Mouse (Mus musculus) gastrocnemius, postnatal 4 days (tissue): ENCODE measurements around the gene Tex14. TPM values are rescaled to one million over a fixed set of nuclear protein-coding genes. Genes with fewer than 3 reads are reported as not detected.

Source experiments
- DNase-seq, 2 experiments: peaks; one replicate each; pipeline ENCODE4 v3.0.0; 2021 to 2022; ENCODE audit warnings: low spot score in 2 of 2, mixed read lengths in 2 of 2
- total RNA-seq, 2 experiments: library from RNA; stranded (reverse); gene quantifications; 2 replicates each; pipeline ENCODE4 v1.2.3; 2021

Gene Tex14
- total RNA-seq, 2 experiments from 2014 or later, result 1.0 to 1.3 TPM

DNA sequence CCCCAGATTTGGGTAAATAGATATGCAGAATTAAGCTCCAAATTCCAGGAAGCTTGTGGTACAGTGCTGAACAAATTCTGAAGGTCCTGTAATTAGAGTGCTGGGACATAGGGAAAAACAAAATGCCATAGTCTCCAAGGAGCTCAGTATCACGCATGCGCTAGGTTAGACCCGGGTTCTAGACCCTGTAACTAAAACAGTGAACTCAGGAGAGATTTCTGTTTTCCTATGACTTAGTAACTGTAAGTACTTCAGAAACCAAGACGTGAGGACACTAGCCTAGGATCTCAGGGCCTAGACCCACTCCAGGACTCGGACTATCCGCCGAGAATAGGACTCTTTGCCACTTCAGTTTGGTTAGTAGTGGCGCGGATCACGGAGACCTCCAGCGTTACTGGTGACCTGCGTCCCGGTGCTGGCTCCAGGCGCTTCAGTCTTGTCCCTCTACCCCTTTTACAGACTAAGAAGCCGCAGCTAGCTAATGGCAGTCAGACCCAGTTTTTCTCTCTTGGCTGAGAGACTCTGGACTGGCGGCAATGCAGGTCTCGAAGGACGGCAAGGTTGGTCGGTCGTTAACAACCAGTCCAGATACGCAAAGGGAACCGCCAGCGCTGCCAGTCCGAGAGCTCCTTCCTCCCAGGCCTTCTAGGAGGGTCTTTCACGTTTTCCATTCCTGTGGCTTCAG is 186.1 kb downstream of the Tex14 start:
- DNase-seq, result peak in 1 of 2 experiments; percentile 41

- peak; percentile 95 to 99 for DNase-seq
Measured at GRCm38 (mm10) chr11:87591526-87592353, 186.9 kb downstream of the Tex14 start, which contains the start of gene Mtmr4. Gene Mtmr4, plus strand, starts transcription at chr11:87592162.

GRCm38 (mm10) chr11:87592354-87592695 is 187.5 kb downstream of the Tex14 start:
- no peak for DNase-seq

- DNase-seq, result no peak
Measured at GRCm38 (mm10) chr11:87592713-87593598, 188.1 kb downstream of the Tex14 start.

DNA sequence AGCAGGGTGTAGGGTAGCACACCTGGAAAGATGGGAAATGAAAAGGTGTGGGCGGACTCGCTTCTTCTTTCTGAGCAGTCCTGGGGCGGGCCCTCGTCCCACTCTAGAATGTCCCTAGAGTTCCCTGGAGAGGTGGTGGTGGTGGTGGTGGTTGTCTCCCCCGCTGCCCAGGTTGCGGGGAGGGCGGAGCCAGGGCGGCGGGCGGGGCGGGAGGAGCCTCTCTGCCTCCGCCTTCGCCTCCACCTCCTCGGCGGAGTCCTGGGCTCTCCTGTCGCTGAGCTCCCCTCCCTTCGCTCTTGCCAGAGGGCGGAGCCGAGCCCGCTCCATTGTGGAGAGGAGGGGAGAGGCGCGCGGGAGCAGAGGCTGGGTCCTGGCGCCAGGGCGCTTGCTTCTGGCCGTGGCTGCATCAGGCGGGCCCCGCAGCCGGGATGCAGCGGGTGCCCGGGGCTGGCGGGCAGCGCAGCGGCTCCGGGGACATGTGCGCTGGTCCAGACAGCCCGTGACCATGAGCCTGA is 190.5 kb downstream of the Tex14 start:
- DNase-seq, result peak; percentile 60 to 82

GRCm38 (mm10) chr11:87595976-87596375 is 191.1 kb downstream of the Tex14 start:
- no peak for DNase-seq

- no peak for DNase-seq
Measured at GRCm38 (mm10) chr11:87596492-87596891, 191.6 kb downstream of the Tex14 start.

DNA sequence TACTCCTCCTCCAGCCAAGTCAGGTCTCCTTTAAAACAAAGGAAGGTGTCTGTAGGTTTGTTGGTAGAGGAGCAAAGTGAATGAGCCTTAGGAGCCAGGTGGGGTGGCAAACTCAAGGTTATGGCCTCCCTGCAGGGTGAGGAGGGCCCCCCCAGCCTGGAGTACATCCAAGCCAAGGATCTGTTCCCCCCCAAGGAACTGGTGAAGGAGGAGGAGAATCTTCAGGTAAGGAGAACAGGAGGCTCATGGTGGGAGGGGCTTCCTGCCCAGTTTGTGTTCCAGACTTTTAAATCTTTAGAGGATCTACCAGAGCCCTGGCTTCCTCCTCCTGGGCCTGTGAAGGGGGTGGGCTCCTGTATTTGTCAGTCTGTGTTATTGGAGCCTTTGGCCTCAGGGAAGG is 192.2 kb downstream of the Tex14 start:
- DNase-seq, result no peak

DNA sequence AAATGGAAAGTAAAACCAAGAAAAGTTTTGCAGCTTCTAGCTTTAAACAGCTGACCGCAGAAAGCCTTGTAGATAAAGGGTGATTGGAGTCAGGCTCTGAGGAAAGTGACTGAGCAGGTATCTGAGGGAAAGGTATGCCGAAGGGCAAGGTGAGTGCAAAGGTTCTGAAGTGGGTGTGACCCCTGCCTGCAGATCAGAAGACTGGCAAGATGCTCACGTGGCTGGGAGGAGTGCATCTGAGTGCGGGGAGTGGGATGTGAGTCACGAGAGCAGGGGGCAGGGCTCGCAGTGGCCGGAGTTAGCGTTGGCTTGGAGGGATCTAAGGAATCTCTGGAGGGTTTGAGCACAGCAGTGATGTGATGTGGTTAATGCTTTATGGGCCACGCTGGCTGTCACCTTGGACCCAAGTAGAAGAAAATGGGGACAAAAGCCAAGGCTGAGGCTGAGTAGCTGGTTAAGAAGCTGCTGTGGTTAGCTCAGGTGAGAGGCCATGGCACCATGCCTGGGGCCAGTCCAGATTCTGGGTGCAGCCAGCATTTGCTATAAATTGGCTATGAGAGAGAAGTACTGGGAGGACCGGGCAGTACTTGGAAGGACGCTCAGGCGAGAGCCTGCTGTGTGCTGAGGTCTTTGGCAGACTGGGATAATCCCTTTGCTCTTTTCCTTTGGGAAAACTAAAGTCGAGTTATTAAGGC is 194.7 kb downstream of the Tex14 start:
- no peak for DNase-seq

DNA sequence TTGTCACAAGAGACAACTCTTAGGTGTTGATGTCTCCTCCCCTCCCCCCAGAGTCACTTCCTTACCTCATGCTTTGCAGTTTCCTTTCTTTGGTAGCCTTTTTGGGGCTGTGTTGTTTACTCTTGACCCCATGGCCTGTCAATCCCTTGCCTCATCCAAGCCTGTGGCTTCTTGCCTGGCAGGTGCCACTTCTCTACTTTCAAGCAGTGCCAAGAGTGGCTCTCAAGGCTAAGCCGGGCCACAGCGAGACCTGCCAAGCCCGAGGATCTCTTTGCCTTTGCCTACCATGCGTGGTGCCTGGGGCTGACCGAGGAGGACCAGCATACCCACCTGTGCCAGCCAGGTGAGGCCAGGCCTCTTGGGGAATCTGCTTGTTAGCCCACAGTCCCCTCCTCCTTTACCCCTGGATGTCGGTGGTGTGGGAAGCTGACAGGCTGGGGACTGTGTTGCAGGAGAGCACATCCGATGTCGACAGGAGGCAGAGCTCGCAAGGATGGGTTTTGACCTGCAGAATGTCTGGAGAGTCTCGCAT is 195.5 kb downstream of the Tex14 start:
- no peak for DNase-seq

- DNase-seq, result no peak
Measured at GRCm38 (mm10) chr11:87602234-87602633, 197.4 kb downstream of the Tex14 start.

GRCm38 (mm10) chr11:87603571-87603970 is 198.7 kb downstream of the Tex14 start:
- no peak for DNase-seq

Other genes with a start within 250 kb of the Tex14 start
- under 1 TPM; 0.71 to 0.86 TPM for gene Ppm1e, start 46.0 kb upstream of the Tex14 start, total RNA-seq
- 1 to 10 TPM; 3.9 to 4.6 TPM for gene Rad51c, start 111 bp upstream of the Tex14 start, total RNA-seq
- gene Gm11492, start 161.6 kb downstream of the Tex14 start, total RNA-seq, result not detected
- 10 to 100 TPM; 59.0 to 78.8 TPM for gene Sept4, start 163.8 kb downstream of the Tex14 start, total RNA-seq
- 10 to 100 TPM; 21.5 to 22.4 TPM for gene Mtmr4, start 187.1 kb downstream of the Tex14 start, total RNA-seq
- under 1 TPM; 0.10 to 0.17 TPM for gene Hsf5, start 212.1 kb downstream of the Tex14 start, total RNA-seq